Mouse (Mus musculus) cerebellum, postnatal 10 days (tissue): ENCODE measurements around the gene Lingo2.
"Not testable (repeated sequence)": the region's sequence is repeated elsewhere in the genome, so short reads cannot be mapped to it uniquely, and the experiment has no call there.

Source experiments
- DNase-seq, 2 experiments: peaks; one replicate each; pipeline ENCODE4 v3.0.0; 2021; ENCODE audit warnings: mixed read lengths in 2 of 2

Lingo2 gene

DNA sequence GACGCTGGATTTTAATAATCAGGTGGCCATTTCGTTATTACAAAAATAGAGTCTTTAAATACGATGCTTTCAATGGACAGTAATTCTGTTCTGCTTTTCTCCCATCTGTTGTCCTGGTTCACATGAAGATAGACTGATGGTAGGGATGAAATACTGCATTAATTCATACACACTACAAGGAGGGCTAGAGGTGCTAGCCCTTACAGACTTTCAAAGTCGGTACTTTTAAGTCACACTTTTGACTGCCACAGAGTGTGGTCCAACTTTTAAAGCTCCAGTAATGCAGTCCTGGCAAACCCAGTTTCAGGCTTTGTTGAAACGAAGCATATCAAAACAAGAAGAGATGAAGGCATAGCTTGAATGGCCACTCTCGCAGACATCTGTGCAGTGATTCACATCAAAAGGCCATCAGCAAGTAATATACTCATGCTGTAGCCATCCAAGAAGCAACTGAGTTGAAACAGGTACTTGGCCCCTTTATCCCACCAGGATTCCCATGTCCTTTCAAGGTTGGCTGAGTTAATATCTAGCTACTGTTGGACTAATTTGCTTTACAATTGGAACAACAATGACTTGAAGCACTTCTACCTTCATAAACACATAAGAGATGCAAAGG is 872.5 kb downstream of the Lingo2 start:
- no peak for DNase-seq

DNA sequence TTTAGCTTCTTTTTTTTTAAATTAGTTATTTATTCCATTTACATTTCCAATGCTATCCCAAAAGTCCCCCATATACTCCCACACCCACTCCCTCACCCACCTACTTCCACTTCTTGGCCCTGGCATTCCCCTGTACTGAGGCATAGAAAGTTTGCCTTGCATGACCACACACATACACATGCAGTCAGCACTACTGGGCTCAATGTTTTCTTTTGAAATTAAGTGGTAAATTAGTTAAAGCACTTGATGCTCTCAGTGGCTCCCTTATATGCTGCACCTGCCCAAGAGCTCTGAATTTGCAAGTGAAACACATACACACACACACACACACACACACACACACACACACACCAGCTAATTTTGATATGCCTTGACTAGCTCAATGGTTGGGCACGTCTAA is 886.8 kb downstream of the Lingo2 start:
- DNase-seq = not testable (repeated sequence)

DNA sequence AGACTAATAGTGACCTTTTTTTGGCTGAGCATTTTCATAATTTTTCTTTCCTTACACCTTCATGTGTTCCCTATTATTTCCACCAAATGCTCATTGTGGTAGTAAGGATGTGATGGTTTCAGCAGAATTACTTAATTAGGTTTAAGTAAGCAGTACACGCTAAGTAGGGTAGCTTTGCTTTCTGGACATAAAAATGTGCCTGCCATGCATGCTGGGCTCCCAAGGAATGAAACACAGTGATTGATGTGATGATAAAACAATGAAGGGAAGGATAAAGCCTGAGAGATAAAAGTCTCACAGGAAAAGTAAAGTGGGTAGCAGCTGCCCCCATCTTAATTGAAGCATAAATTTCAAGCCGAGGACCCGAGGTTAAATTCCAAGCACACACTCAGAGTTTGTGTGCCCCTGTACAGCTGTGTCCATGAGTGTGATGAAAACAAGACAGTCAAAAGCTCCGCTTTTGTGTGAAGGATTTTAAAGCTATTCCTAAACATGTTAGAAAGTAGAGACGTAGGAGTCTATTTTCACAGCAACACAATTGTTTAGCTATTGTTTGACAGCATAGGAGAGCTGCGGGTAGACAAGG is 898.7 kb downstream of the Lingo2 start:
- DNase-seq = no peak

DNA sequence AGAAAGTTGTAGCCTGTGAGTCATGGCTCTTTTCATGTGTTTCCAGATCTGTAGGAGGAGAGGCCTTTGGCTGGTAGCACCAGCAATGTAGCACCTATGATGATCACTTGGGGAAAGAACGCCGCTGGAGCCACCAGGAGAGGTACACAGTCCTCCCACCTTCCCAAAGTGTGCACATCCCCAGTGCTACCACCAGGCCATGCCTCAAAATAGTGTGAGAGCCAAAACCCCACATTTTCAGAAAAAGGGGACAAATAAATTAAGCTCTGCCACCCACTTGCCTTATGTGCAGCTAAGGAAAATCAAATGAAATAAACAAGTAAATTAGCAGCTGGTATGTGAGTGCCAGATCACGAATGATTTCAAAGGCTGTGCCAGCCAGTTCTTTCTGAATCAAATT is 911.2 kb downstream of the Lingo2 start:
- no peak for DNase-seq

DNA sequence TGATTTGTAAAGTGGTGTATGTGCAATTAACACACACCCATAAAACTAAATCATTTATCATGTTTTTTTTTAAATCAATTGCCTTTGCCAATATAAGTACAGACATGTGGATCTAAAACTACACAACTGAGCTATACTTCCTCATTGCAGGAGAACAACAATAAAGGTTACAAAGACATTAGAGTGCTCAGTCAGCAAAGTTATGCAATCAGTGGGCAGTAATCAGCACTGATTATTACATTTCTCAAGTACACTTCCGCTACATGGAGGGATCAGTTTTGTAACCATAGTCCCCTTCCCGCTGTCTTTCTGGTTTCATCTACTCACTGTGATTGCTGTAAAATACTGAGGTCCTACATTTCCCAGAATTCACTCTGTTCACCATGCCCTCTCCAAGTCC is 912.8 kb downstream of the Lingo2 start:
- no peak for DNase-seq

DNA sequence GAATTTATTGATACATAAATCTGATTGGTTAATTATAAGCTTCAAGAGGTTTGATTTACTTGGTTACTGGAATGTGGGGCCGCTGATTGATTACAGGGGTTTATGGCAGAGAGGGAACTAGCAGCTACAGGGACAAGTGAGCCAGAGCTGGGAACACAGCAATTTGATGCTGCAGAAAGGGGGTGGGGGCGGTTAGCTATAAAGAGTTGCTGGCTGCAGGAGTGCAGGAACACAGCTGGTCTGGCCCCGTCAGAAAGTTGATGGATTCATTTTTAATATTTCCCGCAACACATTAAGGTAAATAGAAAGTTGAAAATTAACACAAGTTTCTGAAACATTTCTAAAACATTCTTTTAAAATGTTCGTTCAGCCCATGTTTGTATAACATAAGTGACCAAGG is 919.5 kb downstream of the Lingo2 start:
- DNase-seq = no peak

DNA sequence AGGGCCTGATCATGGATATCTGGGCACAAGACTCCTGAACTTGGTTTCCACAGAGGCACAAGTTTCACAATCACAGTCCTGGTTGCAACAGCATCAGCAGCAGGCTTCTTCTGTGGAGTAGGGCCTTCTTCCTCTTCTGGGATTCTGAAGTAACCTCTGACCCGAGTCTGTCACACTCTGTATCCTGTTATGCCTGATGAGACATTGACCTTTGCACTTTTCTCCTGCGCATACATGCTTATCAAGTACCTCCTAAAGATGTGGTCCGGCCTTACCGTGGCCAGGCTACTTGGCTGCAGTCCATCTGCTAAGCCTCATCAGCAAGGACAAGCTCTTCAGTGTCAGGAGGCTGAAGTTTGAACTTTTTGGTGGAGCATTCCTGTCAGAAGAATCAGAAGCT is 937.4 kb downstream of the Lingo2 start:
- no peak for DNase-seq

DNA sequence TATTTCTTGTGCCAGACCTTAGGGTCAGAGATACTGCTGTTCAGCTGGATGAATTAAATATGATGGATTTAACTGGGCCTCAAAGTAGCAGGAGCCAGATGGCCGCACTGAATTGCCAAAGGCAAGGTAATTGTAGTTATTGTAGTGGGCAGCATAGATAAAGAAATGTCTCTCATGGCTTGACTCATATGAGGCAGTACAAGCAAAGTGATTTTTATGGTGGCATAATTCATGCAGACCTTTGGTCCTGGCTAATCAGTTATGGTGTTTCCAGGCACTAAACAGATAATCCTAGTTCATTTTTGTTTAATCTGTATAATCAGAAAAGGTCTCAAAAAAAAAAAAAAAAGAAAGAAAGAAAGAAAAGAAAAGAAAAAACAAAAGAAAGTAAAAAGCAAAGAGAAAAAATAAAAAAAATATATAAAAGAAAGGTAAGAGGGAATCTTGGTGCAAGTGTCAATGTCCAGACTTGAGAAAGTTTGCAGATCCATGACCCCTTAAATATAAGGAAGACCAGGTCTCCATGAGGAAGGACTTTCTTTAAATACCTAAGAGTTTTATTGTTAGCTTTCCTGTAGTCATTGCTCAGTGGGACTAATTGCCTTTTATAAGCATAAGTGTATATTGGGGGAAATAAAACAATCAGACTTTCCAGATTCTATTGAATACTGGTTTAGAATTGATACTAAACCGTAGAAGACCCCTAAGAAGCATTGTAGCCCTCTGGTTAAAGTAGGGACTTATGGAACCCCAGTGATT is 959.4 kb downstream of the Lingo2 start:
- peak; percentile 29 to 58 for DNase-seq

DNA sequence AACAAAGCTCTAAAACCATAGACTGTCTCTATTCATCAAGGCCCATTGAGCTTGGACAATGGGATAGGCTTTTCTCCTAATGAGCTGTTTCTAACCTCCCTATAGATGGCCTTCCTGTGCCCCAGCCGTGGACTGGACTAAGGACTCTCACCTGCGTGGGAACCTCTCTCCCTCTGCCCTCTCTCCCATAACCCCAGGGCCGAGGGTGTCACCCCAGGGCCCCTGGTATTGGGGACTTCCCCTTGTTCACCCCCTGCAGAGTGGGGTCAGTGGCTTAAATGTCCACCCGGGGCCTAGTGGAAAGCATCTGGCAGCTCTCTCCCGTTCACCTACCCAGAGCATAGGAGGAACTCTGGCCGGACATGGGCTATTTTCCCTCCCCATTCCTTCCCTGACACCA is 965.5 kb downstream of the Lingo2 start:
- DNase-seq = no peak

DNA sequence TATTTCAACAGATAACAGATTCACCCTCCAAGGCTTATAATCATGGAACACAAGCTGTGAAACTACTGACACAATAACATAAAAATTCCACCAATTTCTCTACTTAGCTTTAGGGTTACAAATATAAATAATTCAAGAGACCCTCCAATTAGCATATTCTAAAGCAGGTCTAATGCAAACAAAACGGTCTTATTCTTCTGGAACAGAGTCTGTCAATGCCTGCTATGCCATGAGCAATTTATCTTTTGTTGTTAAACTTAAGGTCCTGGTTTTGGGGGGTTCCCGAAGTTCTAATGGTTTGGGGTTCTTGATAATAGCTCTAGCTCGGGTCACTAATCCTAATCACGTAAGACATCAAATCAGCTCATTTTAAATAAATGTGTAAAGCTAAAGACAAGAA is 988.0 kb downstream of the Lingo2 start:
- DNase-seq = no peak

DNA sequence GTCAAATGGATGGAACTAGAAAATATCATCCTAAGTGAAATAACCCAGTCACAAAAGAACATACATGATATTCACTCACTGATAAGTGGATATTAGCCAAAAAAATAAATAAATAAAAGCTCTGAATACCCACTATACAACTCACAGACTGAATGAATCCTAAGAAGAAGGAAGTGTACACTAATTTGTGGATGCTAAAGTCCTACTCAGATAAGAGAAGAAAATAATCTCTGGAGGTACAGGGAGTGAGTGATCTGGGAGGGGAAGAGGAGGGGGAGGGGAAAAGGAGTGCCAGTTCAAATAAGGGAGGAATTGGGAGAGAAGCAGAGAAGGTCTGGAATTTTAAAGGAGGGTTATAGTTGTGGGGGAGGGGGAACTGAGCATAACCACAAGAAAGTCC is 999.7 kb downstream of the Lingo2 start:
- no peak for DNase-seq

DNA sequence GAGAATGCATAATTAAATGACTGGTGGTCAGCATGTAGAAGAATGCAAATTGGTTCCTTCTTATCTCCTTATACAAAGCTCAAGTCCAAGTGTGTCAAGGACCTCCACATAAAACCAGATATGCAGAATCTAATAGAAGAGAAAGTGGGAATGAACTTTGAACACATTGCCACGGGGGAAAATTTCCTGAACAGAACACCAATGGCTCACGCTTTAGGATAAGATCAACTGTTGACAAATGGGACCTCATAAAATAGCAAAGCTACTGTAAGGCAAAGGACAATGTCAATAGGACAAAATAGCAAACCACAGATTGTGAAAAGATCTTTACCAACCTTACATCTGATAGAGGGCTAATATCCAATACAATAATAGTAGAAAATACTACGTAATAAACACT is 1000.3 kb downstream of the Lingo2 start:
- no peak for DNase-seq

DNA sequence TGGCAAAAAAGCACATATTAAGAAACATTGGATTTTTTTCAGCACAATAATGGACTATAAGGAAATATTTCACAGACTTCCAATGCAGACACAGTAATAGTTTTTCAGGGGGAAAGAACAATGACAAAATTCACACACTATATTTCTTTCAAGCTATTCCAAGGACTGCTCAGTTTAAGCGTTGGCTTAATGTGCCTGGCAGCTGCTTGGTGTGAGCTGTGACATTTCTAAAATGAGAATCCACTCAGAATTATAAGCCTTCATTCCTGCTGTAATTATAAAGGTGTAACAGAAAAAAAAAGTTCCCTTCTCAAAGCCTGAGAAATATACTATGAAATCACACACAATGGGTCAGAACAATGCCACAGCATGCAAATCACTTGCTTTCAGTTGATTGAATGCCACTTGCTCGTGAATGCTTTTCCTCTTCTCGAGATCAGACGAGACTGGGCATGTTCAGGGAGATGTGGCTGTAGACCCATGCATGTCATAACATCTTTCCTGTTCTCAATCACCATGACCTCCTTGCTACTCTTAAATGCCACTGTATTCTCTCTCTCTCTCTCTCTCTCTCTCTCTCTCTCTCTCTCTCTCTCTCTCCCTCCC is 1017.4 kb downstream of the Lingo2 start:
- no peak for DNase-seq

DNA sequence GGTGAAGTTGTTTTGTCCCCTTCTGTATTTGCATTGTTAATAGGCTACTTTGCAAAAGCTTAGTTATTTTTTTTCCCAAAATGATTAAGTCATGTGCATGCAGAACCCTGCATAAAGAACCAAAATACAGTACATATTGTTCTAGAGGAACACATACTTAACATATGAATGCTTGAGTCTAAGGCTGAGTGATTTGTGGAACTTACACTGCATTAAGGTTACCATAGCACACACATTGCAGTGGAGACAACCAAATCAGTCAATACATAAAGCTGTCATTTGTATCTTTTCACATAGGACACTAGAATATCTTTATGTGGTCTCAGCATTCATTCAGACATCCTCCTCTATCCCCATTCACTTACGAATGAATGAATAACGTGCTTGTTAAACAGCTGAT is 1023.8 kb downstream of the Lingo2 start:
- no peak for DNase-seq

DNA sequence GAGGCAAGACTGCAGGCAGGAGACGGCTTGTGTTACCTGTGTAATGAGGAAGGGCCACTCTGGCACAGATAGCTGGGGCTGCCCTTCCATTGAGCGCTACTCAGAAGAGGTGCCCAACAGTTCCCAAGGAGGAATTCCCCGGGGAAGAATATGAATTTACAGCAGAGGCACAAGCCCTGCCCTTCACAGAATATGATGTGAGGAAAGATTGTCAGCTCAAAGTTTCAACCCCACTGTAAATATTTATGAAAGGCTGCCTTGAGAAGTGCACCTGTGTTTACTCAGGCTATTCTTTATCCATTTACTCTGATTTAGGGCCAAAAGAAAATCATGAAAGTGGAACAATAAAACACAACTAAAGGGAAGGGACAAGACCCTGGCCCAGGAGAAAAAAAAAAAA is 1034.1 kb downstream of the Lingo2 start:
- no peak for DNase-seq

DNA sequence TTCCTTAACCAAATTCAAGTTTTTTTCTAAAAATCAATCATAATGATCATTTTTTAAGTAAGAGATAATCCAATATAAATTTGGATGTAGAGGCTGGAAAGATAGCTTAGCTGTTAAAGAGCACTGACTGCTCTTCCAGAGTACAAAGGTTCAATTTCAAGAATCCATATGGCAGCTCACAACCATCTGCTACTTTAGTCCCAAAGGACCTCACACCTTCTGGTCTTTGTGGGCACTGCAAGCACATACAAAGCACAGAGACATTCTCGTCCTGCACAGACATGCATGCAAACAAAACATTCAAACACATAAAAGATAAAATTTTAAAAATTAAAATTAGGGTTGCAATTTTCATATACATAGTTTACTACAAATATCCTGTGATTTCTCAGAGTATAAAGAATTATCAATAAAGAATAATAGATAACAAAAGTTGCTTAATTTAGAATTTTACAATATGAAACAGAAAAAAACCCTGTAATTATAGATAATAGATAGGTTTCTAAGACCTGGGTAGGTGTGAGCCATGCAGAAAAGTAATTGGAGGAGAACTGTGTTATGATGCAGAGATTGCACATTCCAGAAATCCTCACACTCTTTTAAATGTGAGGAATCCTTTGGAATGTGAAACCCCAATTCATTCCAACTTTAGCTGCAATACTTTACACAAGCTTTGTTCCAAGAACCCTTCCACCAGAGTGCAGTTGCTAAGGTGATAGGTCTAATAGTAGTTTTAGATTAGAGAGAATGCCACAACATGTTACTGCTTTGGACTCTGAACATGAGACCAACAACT is 1053.6 kb downstream of the Lingo2 start:
- DNase-seq = peak; percentile 67 to 75

DNA sequence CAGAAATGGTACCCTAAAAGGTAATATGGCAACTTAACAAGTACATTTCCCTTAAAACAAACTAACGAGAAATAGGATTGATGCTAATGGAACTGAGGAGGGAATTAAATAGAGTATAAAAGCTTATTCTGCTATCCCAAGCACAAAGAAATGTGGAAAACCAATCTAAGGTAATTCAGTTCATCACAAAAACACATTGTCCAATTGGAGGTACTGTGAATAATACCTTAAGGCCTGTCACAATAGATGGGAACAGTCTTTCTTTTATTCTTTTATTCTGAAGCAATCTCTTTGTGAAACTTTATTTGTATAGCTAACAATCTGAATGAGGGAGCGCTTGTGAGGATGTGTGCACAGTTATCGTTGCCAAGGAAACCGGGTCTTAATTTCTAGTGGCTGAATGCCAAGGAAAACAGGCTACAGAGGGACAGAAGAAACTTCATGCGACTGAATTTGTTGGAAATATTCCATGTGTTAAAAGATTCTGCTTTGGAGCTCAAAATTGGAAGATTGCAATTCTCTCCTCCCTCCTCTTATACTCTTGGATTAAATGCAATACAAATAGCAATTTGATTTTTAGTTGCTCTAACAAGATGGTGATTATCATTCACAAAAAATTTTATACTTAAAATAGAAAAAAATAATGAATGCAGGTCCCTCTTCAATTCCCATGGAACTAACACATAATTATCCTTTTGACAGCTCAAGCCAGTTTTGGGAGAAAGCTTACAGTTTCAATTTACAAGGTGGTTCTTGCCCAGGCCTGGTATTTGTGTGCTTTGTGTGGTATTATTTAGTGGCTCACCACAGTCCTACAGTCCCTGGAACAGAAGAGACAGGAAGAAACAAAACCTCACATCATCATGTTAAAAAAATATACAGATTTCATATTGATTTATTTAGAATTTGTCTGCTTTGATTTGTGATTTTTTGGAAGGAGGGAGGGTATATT is 1065.7 kb downstream of the Lingo2 start:
- peak; percentile 78 to 81 for DNase-seq

DNA sequence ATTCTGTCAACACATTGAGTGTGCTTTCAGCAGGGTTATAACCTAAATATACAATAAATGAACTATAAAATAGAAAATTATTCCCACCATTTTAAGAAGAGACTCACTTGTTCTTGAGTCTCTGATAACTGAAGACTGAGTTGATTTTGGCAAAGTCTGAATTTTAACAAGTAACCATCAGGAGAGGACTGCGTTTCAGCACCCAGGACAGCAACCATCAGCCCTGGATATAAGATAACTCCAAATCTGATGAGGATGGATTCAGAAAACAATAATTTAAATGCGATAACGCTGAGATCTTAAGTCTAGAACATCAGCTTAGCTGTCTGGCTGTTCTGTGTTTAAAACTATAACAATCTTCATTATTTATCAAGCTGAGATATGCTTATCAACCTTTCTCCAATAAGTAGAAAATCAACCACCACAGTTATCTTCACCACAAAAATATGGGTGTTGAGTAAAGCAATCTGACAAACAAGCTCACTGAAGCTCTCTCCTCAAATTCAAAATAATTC is 1066.5 kb downstream of the Lingo2 start:
- DNase-seq = no peak

DNA sequence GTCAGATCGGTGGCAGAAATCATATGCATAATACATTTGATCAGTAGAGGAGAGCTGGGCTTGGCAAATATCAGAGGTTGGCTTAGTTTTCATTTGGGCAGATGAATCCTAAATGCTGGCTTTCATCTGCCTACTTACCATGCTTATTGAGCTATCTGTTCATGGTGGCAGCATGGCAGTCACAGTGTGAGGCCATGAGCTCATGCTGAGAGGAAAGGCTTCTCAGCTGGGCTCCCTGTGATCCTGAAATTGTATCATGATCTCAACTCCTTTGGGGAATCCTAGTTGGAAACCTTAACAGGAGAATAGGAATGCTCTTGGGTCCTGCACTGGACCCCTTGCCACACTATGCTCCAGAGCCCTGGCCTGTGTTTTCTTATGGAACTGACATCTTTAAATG is 1105.0 kb downstream of the Lingo2 start:
- peak; percentile 71 to 83 for DNase-seq

DNA sequence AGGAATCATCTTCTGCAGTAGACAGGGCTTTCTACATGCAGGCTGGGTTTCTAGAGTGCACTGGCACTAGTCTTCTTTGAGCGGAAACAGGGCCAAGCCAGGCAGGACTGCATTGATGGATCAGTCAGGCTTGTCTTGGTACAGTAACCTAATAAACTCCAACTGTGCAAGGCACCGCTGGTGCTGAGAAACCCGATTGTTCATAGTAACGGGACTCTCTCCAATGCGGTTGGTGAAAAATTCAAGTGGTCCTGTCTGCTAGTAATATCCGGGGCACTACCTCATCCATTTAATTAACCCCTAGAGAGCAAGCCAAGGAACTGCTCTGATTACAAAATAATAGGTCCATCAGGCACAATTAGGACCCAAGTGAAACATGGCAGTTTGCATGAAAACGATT is 1106.4 kb downstream of the Lingo2 start:
- peak; percentile 79 to 86 for DNase-seq

DNA sequence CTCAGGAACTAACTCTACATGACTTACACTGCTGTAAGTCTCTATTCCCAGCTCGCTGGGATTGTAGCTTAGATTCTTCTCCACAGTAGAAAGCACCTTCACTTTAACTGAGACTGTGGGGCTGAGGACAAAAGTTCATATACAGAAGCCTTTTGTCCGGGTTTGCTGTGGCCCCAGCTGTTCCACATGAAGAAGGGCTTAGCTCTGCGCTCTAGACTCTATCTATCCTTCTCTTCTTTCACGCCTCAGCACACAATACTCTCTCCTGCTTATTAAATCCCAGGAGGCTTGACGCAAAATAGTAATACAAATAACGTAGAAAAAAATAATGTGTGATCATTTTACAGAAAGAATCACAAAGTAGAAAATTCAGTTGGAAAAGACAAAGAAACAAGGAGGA is 1107.0 kb downstream of the Lingo2 start:
- peak; percentile 16 to 36 for DNase-seq
